Mouse (Mus musculus) A20 (cell line): ENCODE measurements around the gene Exoc6b.

Source experiments
- DNase-seq: peaks from one replicate; pipeline ENCODE4 v3.0.0-alpha.2; 2011; ENCODE audit warnings: low read depth, low spot score

The Exoc6b gene

GRCm38 (mm10) chr6:84726876-84727275, 342.4 kb downstream of the Exoc6b start:
- no peak for DNase-seq

- DNase-seq, result no peak
Measured at GRCm38 (mm10) chr6:84713171-84713570, 356.1 kb downstream of the Exoc6b start.

DNA sequence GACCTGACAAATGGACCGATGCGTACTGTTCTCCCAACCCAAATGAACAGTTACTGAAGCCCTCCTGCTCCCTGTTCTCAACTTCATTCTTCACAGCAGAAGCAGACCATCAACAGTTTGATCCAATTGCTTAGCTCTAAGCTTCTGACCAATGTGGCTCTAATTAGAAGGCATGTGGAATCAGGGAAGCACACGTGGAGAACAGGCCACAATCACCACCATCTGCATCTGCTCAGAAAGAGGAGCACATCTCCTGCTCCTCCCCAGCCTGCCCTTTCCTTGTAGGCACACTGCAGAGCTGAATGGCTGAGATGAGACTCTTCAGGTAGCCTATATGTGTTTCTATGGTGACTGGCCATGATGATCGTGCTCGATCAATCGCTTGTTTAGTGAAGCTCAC, 358.5 kb downstream of the Exoc6b start:
- DNase-seq, result no peak

DNA sequence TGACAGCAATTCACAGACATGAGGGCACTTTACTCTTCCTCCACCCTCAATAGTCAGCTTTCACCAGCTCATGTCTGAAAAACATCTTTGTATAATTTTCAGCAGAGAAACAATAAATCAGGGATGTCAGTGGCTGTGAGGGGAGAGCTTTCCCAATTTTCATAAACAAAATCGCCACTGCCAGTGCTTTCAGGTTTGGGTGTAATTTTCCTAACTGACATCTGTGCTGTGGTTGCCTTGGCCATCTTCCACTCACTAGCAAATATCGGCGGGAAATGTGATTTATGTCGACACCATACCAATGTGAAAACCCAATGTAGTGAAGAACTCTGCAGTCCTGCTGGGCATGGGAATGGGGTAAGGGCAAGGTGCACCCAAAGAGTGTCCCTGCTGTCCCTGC, 360.7 kb downstream of the Exoc6b start:
- no peak for DNase-seq

DNA sequence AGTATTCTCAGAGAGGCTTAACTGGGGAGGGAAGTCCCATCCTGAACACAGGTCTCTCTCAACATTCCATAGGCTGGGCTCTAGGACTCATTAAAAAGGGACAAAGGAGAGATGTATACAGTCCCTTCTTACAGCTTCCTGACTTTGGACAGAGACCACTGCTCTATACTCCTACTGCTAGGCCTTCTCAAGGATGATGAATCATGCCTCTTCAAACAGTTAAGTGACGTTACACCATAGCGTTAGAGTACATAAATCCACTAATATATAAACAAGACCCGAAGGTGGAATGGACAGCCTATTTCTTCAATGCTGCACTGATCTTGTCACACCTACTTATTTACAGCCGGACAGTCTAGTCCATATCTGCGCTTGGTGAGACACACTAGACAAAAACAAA, 369.7 kb downstream of the Exoc6b start:
- DNase-seq, result no peak

DNA sequence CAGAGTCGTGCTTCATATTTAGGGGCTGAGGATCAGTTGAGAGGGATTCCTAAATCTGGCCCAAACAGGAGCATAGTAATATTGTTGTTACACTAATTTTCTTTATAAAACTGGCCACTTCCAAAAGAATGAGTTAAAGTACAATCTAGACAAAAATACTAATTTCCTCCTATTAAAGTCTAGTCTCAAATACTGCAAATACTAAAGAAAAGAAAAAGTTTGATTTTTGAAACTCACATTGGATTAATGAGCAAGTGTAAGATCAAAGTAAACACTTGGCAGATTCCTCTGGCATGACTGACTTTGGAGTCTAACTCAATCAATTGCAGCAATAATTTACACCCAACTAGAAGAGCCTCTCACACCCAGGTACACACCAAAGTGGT, 371.0 kb downstream of the Exoc6b start:
- DNase-seq, result no peak

GRCm38 (mm10) chr6:84697474-84698287, 371.6 kb downstream of the Exoc6b start:
- no peak for DNase-seq

DNA sequence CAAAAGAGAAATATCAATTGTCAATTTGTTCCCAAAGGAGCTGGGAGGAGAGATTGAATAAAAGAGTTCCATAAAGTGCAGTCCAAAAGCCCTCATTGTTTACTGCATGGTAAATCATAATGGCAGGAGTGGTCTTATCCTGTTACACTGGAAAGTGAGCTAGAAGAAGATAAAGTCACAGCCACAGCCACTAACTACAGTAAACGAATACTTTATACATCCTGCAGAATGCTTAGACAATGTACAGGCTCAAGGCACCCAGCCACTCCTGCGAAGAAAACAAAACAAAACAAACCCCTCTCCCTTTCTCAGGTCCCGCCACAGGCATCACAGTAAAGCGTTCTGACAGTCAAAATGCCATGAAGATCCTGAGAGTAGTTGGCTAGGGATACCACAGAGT, 375.5 kb downstream of the Exoc6b start:
- no peak for DNase-seq

GRCm38 (mm10) chr6:84693204-84693603, 376.1 kb downstream of the Exoc6b start:
- DNase-seq, result no peak

DNA sequence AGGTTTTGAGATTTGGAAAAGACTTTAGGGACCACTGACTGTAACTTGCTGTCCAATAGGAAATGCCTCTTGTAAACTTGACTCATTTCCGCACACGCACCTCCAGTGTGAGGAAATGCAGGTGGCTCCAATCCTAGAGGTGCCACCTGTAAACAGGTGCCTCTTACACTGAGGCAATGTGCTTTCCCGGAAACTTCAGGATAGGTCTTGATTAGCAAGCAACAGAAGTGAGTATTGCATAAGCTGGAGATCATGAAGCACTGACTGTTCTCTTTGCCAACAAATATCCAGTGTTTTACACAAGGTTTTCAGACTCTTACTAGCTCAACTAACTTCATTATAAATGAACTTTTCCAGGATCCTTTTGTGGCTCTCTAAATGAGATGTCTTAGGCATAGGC, 377.4 kb downstream of the Exoc6b start:
- no peak for DNase-seq

DNA sequence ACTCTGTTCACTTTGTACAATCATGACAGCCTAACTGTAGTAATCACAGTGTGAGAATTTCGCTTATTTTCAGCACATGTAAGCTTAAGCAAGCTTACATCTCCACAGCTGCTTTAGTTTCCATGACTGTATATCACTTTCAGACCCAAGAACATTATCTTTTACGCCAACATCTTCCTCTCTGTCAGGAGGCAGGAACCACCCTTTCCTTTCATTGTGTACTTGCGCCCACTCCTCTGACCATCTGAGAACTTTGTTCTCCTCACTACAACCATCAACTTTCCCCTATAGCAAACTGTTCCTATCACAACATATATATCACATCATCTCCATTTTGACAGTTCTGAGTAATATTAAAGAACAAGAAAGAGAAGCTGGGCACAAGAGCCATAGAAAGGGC, 391.5 kb downstream of the Exoc6b start:
- no peak for DNase-seq

GRCm38 (mm10) chr6:84674936-84675335, 394.4 kb downstream of the Exoc6b start:
- no peak for DNase-seq

- DNase-seq, result no peak
Measured at GRCm38 (mm10) chr6:84674136-84674535, 395.2 kb downstream of the Exoc6b start.

- peak; percentile 44 for DNase-seq
Measured at GRCm38 (mm10) chr6:84661451-84662112, 407.7 kb downstream of the Exoc6b start.

DNA sequence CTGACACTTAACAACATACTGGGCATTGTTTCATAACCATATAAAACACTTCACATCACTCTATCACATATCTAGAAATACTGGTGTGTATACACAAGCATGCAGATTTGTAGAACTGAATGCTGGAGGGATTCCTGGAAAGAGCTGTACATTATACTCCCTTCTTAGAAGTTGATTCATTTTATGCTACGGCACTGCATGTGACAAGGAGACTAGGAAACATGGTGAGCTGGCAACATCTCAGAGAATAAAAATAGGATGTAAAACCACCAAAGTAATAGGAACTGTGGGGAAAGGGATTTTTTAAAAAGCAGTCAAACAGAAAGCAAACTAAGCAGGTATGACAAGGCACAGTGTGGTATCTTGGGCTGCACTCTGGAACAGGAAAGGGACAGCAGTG, 408.3 kb downstream of the Exoc6b start:
- no peak for DNase-seq

DNA sequence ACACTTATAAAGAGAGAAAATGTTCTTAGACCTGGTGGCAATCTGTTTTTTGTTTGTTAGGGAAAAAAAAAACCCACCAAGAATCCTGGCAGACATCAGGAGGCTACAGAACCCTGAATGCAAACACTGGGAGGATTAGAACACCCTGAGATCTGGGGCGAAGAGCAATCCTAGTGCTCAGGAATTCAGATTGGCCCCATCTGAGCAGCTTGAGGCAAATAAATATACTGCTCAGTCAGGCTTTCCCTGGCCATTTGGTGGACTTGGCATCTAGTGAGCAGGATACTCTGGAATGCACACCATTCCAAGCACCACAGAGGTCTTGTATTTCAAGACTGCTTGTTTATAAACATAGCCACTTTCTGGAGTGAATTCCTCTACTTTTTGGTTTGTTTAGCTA, 412.2 kb downstream of the Exoc6b start:
- no peak for DNase-seq

DNA sequence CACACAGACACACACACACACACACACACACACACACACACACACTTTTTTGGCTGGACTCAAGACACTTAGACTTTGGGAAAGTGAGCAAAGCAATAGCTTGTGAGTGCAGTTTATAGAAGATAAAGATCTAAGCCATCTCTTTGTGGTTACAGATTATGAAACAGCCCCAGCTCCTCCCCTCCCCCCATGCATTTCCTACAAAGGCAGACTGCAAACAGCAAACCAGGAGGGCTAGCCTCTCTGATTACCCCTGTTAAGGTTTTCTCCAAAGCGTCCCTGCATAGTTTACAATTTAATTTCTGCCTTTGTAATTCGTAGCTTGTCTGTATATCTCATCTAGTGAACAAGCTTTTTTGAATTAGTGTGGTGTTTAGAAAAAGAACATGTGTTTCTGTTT, 412.6 kb downstream of the Exoc6b start:
- no peak for DNase-seq

DNA sequence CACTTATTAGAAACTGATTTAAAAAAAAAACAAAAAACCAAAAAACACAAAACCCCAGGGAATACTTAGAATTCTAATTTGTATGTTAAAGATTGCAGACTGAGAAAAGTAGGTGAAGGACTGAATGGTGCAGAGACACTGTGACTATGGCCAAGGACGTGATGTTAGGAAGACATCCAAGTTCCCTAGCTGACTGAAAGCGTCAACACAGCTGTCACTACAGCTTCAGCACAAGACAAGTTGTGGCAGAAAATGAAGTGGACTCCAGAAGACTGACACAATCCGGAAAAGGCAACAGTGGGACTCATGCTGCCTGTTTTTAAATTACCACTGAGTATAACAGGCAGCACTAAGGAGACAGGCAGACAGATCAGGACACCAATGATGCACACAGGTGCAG, 417.4 kb downstream of the Exoc6b start:
- DNase-seq, result no peak

DNA sequence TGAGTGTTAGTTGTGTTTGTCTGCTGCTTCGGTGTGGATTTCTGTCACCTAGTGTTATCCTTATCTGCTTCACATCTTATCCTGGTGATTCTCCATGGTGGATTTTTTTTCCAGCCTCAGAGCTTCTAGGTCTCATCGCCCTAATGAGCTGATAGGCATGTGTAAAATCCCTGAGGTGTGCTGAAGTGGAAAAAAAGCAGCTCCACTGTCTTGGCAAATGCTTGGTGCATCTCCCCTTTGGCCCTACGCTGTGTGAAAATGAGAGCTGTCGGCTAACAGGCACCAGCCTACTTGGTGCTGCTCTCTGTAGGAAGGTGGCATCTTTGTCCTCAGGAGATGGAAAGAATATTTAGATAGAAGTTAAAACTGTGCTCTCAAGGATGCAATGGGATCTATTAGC, 422.1 kb downstream of the Exoc6b start:
- DNase-seq, result no peak

- no peak for DNase-seq
Measured at GRCm38 (mm10) chr6:84646696-84647095, 422.6 kb downstream of the Exoc6b start.

- DNase-seq, result peak; percentile 1
Measured at GRCm38 (mm10) chr6:84641062-84641431, 428.3 kb downstream of the Exoc6b start.

DNA sequence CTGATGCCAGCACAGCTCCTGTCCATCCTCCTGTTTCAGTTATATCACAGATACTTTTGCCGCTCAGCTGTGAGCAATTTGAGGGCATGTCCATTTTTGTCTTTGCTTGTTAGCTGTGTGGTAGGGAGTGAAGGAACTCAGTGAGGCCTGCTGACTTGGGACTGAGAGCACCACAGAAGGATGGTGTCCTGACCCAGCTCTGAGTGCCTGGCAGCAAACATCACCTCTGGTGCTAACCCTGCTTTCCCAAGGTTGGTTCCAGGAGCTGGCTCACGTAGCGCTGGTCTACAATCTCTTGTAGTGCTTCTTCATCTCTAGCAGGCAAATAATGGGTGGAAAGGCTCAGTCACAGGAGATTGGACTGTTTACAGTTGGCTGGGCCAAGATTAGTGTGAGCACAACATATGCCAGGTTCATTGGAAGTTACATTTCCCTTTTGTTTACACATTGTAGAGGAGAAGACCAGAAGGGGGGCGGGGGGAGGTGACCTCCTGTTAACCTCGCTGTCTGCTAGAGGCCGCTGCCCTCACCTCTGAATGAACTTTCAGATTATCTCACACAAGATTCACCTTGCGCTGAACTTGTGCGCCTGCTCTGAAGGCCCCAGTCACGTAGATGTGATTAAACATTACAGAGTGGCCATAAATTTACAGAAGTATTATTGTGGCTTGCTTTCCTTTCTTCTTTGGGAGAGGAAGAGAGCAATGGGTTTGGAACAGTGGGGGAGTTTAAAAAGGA, 428.8 kb downstream of the Exoc6b start:
- peak; percentile 15 for DNase-seq

DNA sequence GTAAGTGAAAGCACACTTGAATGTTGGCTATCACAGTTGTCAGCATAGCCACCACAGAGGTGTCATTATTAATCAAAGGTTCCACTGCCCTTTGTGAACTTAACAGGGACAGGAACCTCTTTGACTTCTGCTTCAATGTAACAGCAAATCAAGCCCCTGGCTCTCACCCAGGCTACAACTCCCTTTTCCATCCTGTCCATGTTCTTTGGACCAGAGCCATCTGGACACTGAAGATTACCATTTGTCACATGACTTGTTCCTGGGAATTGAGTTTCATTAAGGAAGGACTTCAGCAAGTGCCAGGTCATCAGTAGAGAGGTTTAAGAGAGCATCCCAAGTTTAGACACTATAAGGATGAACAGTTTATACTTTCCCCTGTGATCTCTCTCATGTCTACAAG, 431.1 kb downstream of the Exoc6b start:
- DNase-seq, result no peak
